Mouse (Mus musculus): ENCODE results near the gene Chd3.

- peak; percentile 38 for TF ChIP-seq CTCF (IDR thresholded peaks at IDR 0.05; ENCODE audit: low read depth)
- TF ChIP-seq EP300 (IDR thresholded peaks at IDR 0.05; ENCODE audit: low read depth), result peak; percentile 28; the same call in 1 of the 2 replicates
Observed at GRCm38 (mm10) chr11:69415327-69415667, 46.1 kb upstream of the Chd3 start.

All from heart, postnatal 0 days (tissue).